Mouse (Mus musculus): Measurements from ENCODE around the gene Prr22. TPM values are rescaled to one million over a fixed set of nuclear protein-coding genes. Genes with fewer than 3 reads are reported as not detected.

Prr22 gene
- polyA plus RNA-seq, 1 experiment from 2014 or later = 1.0 TPM

DNA sequence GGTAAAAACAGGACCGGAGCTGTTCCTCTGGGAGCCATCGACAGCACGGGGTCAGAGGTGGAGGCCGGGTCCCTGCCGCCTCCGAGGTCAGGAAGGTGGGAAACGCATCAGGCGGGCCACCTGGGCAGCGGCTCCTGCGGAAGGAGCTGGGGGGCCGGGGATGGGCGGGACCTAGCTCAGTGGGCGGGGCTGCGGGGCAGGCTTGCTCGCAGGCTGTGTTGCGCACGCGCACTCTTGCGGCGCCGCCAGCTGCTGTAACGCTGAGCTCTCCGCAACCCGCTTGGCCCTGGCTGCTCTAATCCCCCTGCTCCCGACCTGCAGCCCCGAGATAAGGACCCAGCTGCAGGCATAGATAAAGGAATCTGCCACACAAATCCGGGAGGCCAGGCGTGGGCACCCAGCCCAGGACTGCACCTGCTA lies 8.0 kb upstream of the Prr22 start:
- peaks cover 37% of the 10 kb centered on the region for H3K4me1 ChIP-seq (replicated peaks)
- peaks cover 38% of the 10 kb centered on the region for H3K27me3 ChIP-seq (replicated peaks)
- peak overlapping the region; percentile 40 for H3K4me3 ChIP-seq
- H3K9me3 ChIP-seq (replicated peaks) = peaks cover 8% of the 10 kb centered on the region; the same call in 1 of the 2 replicates
- peak overlapping the region; percentile 43 for H3K9ac ChIP-seq
- H3K4me2 ChIP-seq = peak overlapping the region; percentile 65
- 1% methylated on average over 28 of the region's 28 CpGs for WGBS
- ATAC-seq (ENCODE audit: insufficient number of reproducible peaks, low FRiP score) = peak; percentile 79
- H3K27ac ChIP-seq (ENCODE audit: poor library complexity, severe bottlenecking) = peak overlapping the region; percentile 81
- peaks cover 7% of the 10 kb centered on the region for H3K36me3 ChIP-seq

DNA sequence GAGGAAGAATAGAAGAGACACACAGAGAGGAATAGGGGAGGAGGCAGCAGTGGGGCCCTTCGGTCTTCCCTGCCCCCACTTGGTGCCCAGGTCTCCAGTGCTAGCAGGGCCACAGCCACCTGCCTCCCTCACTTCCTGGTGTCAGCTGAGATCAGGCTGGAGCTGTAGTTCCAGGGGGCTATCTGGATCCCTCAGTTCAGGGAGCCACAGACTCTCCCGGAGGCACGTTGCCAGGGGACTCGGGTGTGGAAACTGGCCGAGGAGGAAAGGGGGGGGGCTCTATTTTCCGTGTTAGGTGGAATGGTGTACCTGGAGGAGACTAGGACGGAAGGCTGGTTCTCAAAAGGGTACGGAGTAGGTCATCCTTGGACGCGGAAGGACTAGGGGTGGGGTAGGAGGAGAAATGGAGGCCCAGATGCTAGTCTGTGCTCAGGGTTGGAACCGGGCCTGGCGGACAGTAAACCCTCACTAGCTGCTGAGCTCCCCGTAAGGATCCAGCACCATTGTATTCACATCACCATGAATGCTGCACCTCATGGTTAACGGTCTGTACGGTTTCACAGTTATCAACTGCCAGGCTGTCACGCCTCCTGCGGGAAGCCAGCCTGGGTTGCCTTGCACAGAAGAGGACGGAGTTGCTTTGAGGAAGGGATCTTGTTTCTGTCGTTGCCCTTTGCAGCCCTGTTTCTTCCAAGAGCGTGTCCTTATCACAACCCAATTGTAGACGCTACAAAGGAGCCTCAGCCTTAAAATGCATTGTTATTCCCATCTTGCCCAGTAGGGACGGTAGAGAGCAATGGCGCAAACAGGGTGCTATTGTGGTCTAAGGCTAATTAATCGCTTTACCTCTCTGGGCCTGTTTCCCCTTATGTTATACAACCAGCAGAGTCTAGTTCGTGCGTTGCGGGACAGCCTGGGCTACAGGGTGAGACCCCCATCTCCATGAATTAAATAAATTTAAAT lies 7.0 kb upstream of the Prr22 start:
- WGBS = 37% methylated on average over 27 of the region's 27 CpGs
- no peak for ATAC-seq (ENCODE audit: insufficient number of reproducible peaks, low FRiP score)
- H3K9ac ChIP-seq = peak overlapping the region; percentile 43; the same call in 1 of the 2 replicates
- peak overlapping the region; percentile 81 for H3K27ac ChIP-seq (ENCODE audit: poor library complexity, severe bottlenecking)
- peaks cover 17% of the 10 kb centered on the region for H3K36me3 ChIP-seq
- H3K9me3 ChIP-seq (replicated peaks) = peaks cover 6% of the 10 kb centered on the region; the same call in 1 of the 2 replicates
- H3K27me3 ChIP-seq (replicated peaks) = peaks cover 27% of the 10 kb centered on the region
- H3K4me3 ChIP-seq = no peak overlapping the region
- H3K4me2 ChIP-seq = peak overlapping the region; percentile 65
- peaks cover 27% of the 10 kb centered on the region for H3K4me1 ChIP-seq (replicated peaks)

DNA sequence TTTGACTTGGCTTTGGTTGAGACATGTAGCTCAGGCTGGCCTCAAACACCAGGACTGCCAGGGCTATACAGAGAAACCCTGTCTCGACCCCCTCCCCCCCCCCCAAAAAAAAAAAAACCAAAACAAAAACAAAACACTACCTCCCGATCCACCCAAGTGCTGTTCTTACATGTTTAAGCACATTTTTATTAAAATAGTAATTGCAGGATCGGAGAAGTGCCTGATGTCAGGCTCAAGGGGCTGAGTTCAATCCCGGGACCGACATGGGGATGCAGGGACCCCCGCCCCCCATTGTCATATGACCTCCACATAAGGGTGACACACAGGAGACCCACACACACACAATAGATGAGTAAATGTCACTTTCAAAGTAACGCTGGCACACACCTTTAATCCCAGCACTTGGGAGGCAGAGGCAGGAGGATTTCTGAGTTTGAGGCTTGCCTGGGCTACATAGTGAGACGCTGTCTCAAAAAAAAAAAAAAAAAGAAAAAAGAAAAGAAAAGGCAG lies 6.3 kb upstream of the Prr22 start:
- Histone ChIP-seq H3K36me3 (peaks cover 25% of the 10 kb centered on the region), H3K9ac (no peak overlapping the region), H3K27ac (ENCODE audit: poor library complexity, severe bottlenecking) (peak overlapping the region; percentile 95; the same call in 1 of the 2 replicates), H3K4me3 (no peak overlapping the region), H3K27me3 (replicated peaks) (peaks cover 21% of the 10 kb centered on the region), H3K9me3 (replicated peaks) (no peaks in the 10 kb centered on the region), H3K4me2 (peak overlapping the region; percentile 79), H3K4me1 (replicated peaks) (peaks cover 25% of the 10 kb centered on the region)
- 69% methylated on average over 8 of the region's 8 CpGs for WGBS
- no peak for ATAC-seq (ENCODE audit: insufficient number of reproducible peaks, low FRiP score)

DNA sequence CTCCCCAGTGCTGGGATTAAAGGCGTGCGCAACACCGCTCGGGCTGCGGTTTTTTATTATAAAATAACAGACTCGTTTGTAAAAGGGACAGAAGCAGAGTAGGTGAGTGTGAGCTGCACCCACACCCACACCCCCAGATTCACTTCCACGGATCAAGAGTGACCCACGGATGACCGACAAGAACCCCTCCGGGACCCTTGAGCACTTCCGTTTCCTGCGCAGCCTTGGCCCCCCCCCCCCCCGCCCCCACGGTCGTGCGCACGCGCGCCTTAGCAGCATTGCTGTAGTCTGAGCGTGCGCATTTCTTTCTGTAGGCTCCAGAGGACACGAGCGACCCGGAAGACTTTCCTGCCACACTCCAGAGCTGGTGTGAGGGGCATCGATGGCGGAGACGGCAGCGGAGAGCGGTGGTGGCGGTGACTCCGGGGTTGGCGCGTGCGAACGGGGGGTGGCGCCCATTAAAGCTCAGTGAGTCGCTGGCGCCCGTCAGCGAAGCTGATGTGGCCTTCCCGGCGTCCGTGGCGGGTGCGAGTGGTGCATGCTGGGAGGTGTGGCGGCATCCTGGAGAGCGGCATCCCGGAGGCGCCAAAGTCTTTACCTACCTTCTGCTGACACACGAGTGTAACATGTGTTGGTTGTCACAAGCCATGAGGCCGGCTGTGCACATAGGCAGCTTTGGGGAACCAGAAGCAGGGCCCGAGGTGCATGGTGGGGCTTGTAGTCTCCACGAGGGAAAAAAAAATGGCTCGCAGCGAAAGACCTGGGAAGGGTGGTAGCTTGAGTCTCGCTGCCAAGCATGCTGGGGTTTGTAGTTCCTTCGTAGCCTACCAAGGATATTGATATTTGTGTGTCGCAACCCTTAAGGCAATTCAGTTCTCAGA lies 5.3 kb upstream of the Prr22 start, which contains the start of gene Dus3l:
Gene Dus3l (plus strand): TSS at position 284 of the 881 bp plus-strand sequence.
- peaks cover 25% of the 10 kb centered on the region for H3K4me1 ChIP-seq (replicated peaks)
- H3K27me3 ChIP-seq (replicated peaks) = peaks cover 14% of the 10 kb centered on the region
- no peaks in the 10 kb centered on the region for H3K9me3 ChIP-seq (replicated peaks)
- peak within 1 kb of the TSS; percentile 82 for H3K9ac ChIP-seq
- WGBS = 2% methylated on average over 55 of the region's 58 CpGs
- H3K27ac ChIP-seq (ENCODE audit: poor library complexity, severe bottlenecking) = peak within 1 kb of the TSS; percentile 95
- H3K36me3 ChIP-seq = peaks cover 34% of the 10 kb centered on the region
- peak; percentile 79 for ATAC-seq (ENCODE audit: insufficient number of reproducible peaks, low FRiP score)
- peak within 1 kb of the TSS; percentile 79 for H3K4me2 ChIP-seq
- H3K4me3 ChIP-seq = peak within 1 kb of the TSS; percentile 73

DNA sequence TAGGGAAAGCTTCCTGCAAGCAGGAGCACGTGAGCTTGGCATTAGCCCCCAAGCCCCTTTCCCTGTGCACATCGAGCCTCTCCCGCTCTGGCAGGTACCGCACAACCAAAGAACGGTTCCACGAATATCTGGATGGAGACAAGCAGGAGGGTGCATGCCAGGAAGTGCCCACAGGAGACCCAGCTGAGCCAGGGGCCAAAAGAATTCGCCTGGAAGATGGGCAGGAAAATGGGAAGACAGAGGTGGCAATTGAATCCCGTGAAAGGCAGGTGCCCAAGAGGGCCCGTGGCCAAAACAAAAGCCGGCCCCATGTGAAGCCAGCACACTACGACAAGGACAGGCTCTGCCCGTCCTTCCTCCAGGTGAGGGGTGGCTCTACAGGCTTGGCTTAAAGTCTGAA lies 4.6 kb upstream of the Prr22 start:
- Histone ChIP-seq H3K27ac (ENCODE audit: poor library complexity, severe bottlenecking) (peak overlapping the region; percentile 95; the same call in 1 of the 2 replicates), H3K9ac (peak overlapping the region; percentile 82), H3K9me3 (replicated peaks) (no peaks in the 10 kb centered on the region), H3K4me2 (peak overlapping the region; percentile 79), H3K4me1 (replicated peaks) (peaks cover 25% of the 10 kb centered on the region), H3K27me3 (replicated peaks) (peaks cover 7% of the 10 kb centered on the region; the same call in 1 of the 2 replicates), H3K4me3 (peak overlapping the region; percentile 73), H3K36me3 (peaks cover 41% of the 10 kb centered on the region)
- WGBS = 49% methylated on average over 12 of the region's 12 CpGs
- ATAC-seq (ENCODE audit: insufficient number of reproducible peaks, low FRiP score) = no peak

DNA sequence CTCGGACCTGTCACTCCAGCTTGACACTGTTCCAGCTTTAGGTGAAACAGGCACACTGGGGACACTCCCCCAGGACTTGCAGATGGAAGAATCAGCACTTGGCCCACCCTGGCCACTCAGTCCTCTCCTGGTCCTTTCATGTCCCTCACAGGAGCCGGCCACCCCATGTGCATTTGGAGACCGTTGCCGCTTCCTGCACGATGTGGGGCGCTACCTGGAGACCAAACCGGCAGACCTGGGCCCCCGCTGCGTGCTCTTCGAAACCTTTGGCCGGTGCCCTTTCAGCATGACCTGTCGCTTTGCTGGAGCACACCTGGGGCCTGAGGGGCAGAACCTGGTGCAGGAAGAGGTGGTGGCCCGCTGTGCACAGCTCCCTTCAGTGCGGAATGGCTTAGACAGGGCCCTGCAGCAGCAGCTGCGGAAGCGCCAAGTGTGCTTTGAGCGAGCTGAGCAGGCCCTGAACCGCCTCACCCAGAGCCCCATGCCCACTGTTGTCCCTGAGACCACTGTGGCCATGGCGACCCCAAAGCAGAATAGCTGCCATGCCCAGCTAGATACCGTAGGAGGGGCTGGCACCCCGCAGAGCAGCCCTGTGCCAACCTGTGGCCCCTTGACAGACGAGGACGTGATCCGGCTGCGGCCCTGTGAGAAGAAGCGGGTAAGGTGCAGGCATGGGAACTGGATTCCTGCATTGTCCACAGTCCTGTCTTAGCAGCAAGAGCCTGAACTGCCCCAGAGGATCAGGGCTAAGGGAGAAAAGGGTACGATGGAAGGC lies 3.2 kb upstream of the Prr22 start:
- WGBS = 95% methylated on average over 27 of the region's 27 CpGs
- no peak for ATAC-seq (ENCODE audit: insufficient number of reproducible peaks, low FRiP score)
- no peaks in the 10 kb centered on the region for H3K27me3 ChIP-seq (replicated peaks)
- no peak overlapping the region for H3K27ac ChIP-seq (ENCODE audit: poor library complexity, severe bottlenecking)
- peaks cover 52% of the 10 kb centered on the region for H3K36me3 ChIP-seq
- H3K4me2 ChIP-seq = no peak overlapping the region
- no peak overlapping the region for H3K4me3 ChIP-seq
- H3K4me1 ChIP-seq (replicated peaks) = peaks cover 18% of the 10 kb centered on the region
- no peaks in the 10 kb centered on the region for H3K9me3 ChIP-seq (replicated peaks)
- no peak overlapping the region for H3K9ac ChIP-seq

DNA sequence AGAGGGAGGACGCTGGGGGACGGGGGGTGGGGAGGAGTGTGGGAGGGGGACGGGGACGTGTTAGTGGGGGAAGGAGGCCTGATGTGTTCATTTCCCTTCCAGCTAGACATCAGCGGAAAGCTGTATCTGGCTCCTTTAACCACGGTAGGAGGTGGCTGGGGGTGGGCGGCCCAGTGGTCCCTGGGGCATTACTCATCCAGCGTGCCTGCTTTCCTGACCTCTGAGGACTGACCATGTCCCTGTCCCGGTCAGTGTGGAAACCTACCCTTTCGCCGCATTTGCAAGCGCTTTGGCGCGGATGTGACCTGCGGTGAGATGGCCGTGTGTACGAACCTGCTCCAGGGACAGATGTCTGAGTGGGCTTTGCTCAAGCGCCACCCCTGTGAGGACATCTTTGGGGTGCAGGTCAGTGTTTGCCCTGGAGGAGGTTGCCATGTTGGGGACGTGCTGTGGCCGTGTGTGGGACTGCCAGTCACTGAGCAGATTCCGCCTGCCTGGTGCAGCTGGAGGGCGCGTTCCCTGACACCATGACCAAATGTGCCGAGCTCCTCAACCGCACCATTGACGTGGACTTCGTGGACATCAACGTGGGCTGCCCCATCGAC lies 2.4 kb upstream of the Prr22 start:
- Histone ChIP-seq H3K4me3 (no peak overlapping the region), H3K4me1 (replicated peaks) (peaks cover 13% of the 10 kb centered on the region), H3K27ac (ENCODE audit: poor library complexity, severe bottlenecking) (no peak overlapping the region), H3K27me3 (replicated peaks) (no peaks in the 10 kb centered on the region), H3K9me3 (replicated peaks) (no peaks in the 10 kb centered on the region), H3K9ac (no peak overlapping the region), H3K4me2 (no peak overlapping the region), H3K36me3 (peaks cover 52% of the 10 kb centered on the region)
- 94% methylated on average over 29 of the region's 29 CpGs for WGBS
- no peak for ATAC-seq (ENCODE audit: insufficient number of reproducible peaks, low FRiP score)

DNA sequence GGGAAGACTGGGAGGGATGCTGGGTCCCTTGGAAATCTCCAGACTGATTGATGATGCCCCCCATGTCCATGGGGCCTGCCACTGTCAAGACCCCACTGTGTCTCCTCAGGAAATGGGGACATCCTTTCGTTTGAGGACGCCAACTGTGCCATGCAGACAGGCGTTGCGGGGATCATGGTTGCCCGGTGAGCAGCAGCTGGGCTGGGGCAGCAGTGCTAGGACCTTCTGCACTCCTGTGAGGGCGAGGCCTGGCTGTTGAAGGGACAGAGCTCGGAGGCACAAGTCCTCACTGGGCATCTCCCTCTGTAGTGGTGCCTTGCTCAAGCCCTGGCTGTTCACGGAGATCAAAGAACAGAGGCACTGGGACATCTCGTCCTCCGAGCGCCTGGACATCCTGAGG lies 1.1 kb upstream of the Prr22 start:
- 90% methylated on average over 11 of the region's 11 CpGs for WGBS

DNA sequence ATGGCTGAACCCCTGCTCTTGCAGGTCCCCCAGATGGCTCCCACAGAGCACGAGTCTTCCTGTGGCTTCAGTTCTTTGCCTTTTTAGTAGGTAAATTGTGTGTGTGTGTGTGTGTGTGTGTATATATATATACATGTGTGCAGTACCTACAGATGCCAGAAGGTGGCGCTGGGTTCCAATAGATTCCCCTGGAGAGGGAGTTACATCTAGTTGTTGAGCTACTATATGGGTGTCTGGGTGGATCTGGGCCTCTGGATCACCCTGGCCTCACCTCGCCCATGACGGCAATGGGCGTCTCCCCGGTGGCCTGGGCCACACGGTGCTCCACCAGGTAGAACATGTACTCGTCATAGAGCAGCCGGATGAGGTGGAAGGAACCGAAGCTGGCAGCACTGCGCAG lies 7.5 kb downstream of the Prr22 start:
- ATAC-seq (ENCODE audit: insufficient number of reproducible peaks, low FRiP score) = no peak
- Histone ChIP-seq H3K27ac (ENCODE audit: poor library complexity, severe bottlenecking) (no peak overlapping the region), H3K9me3 (replicated peaks) (peaks cover 7% of the 10 kb centered on the region; the same call in 1 of the 2 replicates), H3K9ac (no peak overlapping the region), H3K4me2 (no peak overlapping the region), H3K27me3 (replicated peaks) (no peaks in the 10 kb centered on the region), H3K4me3 (no peak overlapping the region), H3K36me3 (peaks cover 17% of the 10 kb centered on the region), H3K4me1 (replicated peaks) (peaks cover 40% of the 10 kb centered on the region)
- 90% methylated on average over 11 of the region's 11 CpGs for WGBS

More for the DNA sequence above, 1.1 kb upstream of the Prr22 start:
- H3K4me2 ChIP-seq = no peak overlapping the region
- H3K27me3 ChIP-seq (replicated peaks) = no peaks in the 10 kb centered on the region
- no peak overlapping the region for H3K4me3 ChIP-seq
- H3K27ac ChIP-seq (ENCODE audit: poor library complexity, severe bottlenecking) = no peak overlapping the region
- peaks cover 15% of the 10 kb centered on the region for H3K4me1 ChIP-seq (replicated peaks)
- H3K9me3 ChIP-seq (replicated peaks) = no peaks in the 10 kb centered on the region
- H3K36me3 ChIP-seq = peaks cover 52% of the 10 kb centered on the region
- ATAC-seq (ENCODE audit: insufficient number of reproducible peaks, low FRiP score) = no peak
- no peak overlapping the region for H3K9ac ChIP-seq

All from heart, embryonic 12.5 days (tissue).